26 mouse cellular contexts compared by ENCODE assay signal in the genomic region with DNA sequence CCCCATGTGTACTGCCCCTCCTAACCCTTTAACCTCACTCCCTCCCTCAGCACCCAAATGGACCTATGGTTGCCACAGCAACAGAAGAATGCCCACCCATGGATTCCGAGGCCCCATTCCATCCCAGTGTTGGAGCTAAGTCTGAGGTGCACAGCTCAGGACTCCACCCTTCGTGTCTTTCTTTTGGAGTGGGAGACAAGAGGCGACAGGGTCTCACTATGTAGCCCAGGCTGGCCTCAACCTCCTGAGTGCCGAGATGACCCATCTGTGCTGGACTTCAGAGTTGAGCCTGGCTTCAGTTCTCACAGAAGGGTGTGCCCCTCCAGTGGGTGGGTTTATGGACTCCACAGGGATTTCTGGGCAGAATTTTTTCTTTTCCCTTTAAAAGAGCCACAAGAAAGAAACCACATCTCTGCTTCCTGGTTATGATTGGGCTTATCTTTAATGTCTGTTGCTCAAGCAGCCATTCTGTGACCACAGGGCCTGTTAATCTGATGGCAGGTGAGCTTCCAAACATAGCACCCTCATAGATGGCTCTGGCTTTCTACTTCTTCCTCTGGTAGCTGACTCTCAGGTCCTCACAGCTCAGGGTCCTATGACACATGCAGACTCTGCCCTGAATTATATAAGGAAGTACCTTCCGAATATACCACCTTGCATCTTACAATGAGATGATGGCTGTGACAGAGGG. TPM values are rescaled to one million over a fixed set of nuclear protein-coding genes. Genes with fewer than 3 reads are reported as not detected.
DNase-seq lines count a peak whose midpoint lies in the region; ATAC-seq and TF ChIP-seq lines count a peak whose summit lies in the region.
"Had no signal": no experiment of that assay in that cellular context is flagged by ENCODE, and none has a peak within 500 bp of the region (broad histone marks: within the 10 kb centered on the region; RNA-seq: fewer than 3 reads in every experiment).

A gene (minus strand): TSS at position 271 of the 691 bp plus-strand sequence.

- H3K36me3 ChIP-seq in forebrain, embryonic 11.5 days (ENCODE audit: control insufficient read depth, insufficient read depth, low read length), result no peaks in the 10 kb centered on the region
- no peaks in the 10 kb centered on the region for H3K36me3 ChIP-seq in forebrain, embryonic 12.5 days (replicated peaks)
- no peaks in the 10 kb centered on the region; the same call in 1 of the 2 replicates for H3K36me3 ChIP-seq in midbrain, embryonic 11.5 days (ENCODE audit: control insufficient read depth, insufficient read depth, low read length)
- no peaks in the 10 kb centered on the region for H3K36me3 ChIP-seq in midbrain, postnatal 0 days (ENCODE audit: insufficient read depth, low read length)
- no peaks in the 10 kb centered on the region for H3K36me3 ChIP-seq in intestine, embryonic 15.5 days
- no peaks in the 10 kb centered on the region for H3K36me3 ChIP-seq in limb, embryonic 11.5 days (ENCODE audit: control insufficient read depth, insufficient read depth, low read length)
- H3K36me3 ChIP-seq: embryonic facial prominence, embryonic 12.5 days; G1E; heart, embryonic 15.5 days; hindbrain, embryonic 10.5 days; hindbrain, embryonic 15.5 days had no signal

- H3K4me3 ChIP-seq in forebrain, embryonic 11.5 days (ENCODE audit: low read depth, low read length), result no peak within 1 kb of the TSS
- no peak within 1 kb of the TSS for H3K4me3 ChIP-seq in forebrain, embryonic 12.5 days (replicated peaks)
- H3K4me3 ChIP-seq in midbrain, embryonic 11.5 days (ENCODE audit: low read depth, low read length), result no peak within 1 kb of the TSS
- H3K4me3 ChIP-seq in midbrain, postnatal 0 days (ENCODE audit: low read depth, low read length), result no peak within 1 kb of the TSS
- no peak within 1 kb of the TSS for H3K4me3 ChIP-seq in intestine, embryonic 15.5 days (replicated peaks)
- H3K4me3 ChIP-seq in limb, embryonic 11.5 days (ENCODE audit: low read depth, low read length), result no peak within 1 kb of the TSS
- H3K4me3 ChIP-seq: embryonic facial prominence, embryonic 12.5 days; forebrain, embryonic 13.5 days; heart, embryonic 15.5 days; hindbrain, embryonic 10.5 days; hindbrain, embryonic 15.5 days had no signal

- H3K4me2 ChIP-seq in forebrain, embryonic 11.5 days (ENCODE audit: low read depth, low read length, severe bottlenecking), result no peak within 1 kb of the TSS
- no peak within 1 kb of the TSS for H3K4me2 ChIP-seq in forebrain, embryonic 12.5 days
- no peak within 1 kb of the TSS for H3K4me2 ChIP-seq in midbrain, embryonic 11.5 days
- no peak within 1 kb of the TSS for H3K4me2 ChIP-seq in midbrain, postnatal 0 days (ENCODE audit: low read depth, low read length, poor library complexity, severe bottlenecking)
- no peak within 1 kb of the TSS for H3K4me2 ChIP-seq in intestine, embryonic 15.5 days (replicated peaks)
- H3K4me2 ChIP-seq in limb, embryonic 11.5 days (ENCODE audit: low read depth, severe bottlenecking), result no peak within 1 kb of the TSS
- H3K4me2 ChIP-seq: embryonic facial prominence, embryonic 12.5 days; forebrain, embryonic 13.5 days; heart, embryonic 11.5 days; heart, embryonic 15.5 days; hindbrain, embryonic 15.5 days had no signal

- WGBS in forebrain, embryonic 11.5 days, result 85% methylated on average over 5 of the region's 5 CpGs
- 89% methylated on average over 5 of the region's 5 CpGs for WGBS in forebrain, embryonic 12.5 days
- WGBS in midbrain, embryonic 11.5 days, result 77% methylated on average over 5 of the region's 5 CpGs
- WGBS in midbrain, postnatal 0 days, result 81% methylated on average over 5 of the region's 5 CpGs
- WGBS in intestine, embryonic 15.5 days, result 83% methylated on average over 5 of the region's 5 CpGs
- WGBS in limb, embryonic 11.5 days, result 87% methylated on average over 5 of the region's 5 CpGs

- no peak within 1 kb of the TSS for H3K9ac ChIP-seq in forebrain, embryonic 11.5 days (ENCODE audit: low read length)
- H3K9ac ChIP-seq in forebrain, embryonic 12.5 days, result no peak within 1 kb of the TSS
- H3K9ac ChIP-seq in midbrain, embryonic 11.5 days (ENCODE audit: low read length), result no peak within 1 kb of the TSS
- H3K9ac ChIP-seq in midbrain, postnatal 0 days (replicated peaks; ENCODE audit: low read length, poor library complexity, severe bottlenecking), result no peak within 1 kb of the TSS
- H3K9ac ChIP-seq in intestine, embryonic 15.5 days, result no peak within 1 kb of the TSS
- H3K9ac ChIP-seq in limb, embryonic 11.5 days (ENCODE audit: low read length), result 0 out of 2 replicates have a peak within 1 kb of the TSS, but pooled peaks have one; percentile 18
- H3K9ac ChIP-seq: embryonic facial prominence, embryonic 12.5 days; forebrain, embryonic 13.5 days; forebrain, postnatal 0 days; heart, embryonic 15.5 days; hindbrain, embryonic 15.5 days had no signal

- peak; percentile 31 for DNase-seq in forebrain, embryonic 11.5 days (ENCODE audit: low spot score)
- peak; percentile 51 for DNase-seq in midbrain, embryonic 11.5 days (ENCODE audit: low spot score, missing footprints)
- no peak for DNase-seq in midbrain, postnatal 0 days (ENCODE audit: low spot score)
- DNase-seq in limb, embryonic 11.5 days (ENCODE audit: low spot score), result no peak
- DNase-seq in thymus, postnatal 10 days (ENCODE audit: low spot score in 2 of 2), result no peak
- no peak for DNase-seq in lung, postnatal 25 days (ENCODE audit: low spot score)
- DNase-seq: adrenal gland, postnatal 10 days; B cell, adult 2 months; cerebellum, adult 11 months; cerebellum, adult 8-10 months; forebrain, postnatal 0 days; gastrocnemius, postnatal 14 days; heart, postnatal 14 days had no signal

- no peak for TF ChIP-seq CTCF in midbrain, postnatal 0 days (IDR thresholded peaks at IDR 0.05)

- no peaks in the 10 kb centered on the region for H3K27me3 ChIP-seq in forebrain, embryonic 11.5 days (ENCODE audit: control insufficient read depth, insufficient read depth, low read length)
- peaks cover 6% of the 10 kb centered on the region for H3K27me3 ChIP-seq in forebrain, embryonic 12.5 days
- no peaks in the 10 kb centered on the region for H3K27me3 ChIP-seq in midbrain, embryonic 11.5 days (ENCODE audit: control insufficient read depth, insufficient read depth, low read length)
- no peaks in the 10 kb centered on the region for H3K27me3 ChIP-seq in midbrain, postnatal 0 days (ENCODE audit: insufficient read depth, low read length)
- no peaks in the 10 kb centered on the region for H3K27me3 ChIP-seq in intestine, embryonic 15.5 days (replicated peaks)
- no peaks in the 10 kb centered on the region for H3K27me3 ChIP-seq in limb, embryonic 11.5 days (ENCODE audit: control insufficient read depth, insufficient read depth, low read length)
- H3K27me3 ChIP-seq: embryonic facial prominence, embryonic 12.5 days; forebrain, embryonic 13.5 days; heart, embryonic 15.5 days; hindbrain, embryonic 15.5 days had no signal

- no peaks in the 10 kb centered on the region for H3K9me3 ChIP-seq in forebrain, embryonic 11.5 days (ENCODE audit: control insufficient read depth, low read length)
- no peaks in the 10 kb centered on the region for H3K9me3 ChIP-seq in forebrain, embryonic 12.5 days
- no peaks in the 10 kb centered on the region for H3K9me3 ChIP-seq in midbrain, embryonic 11.5 days (ENCODE audit: control insufficient read depth, low read length)
- no peaks in the 10 kb centered on the region for H3K9me3 ChIP-seq in midbrain, postnatal 0 days (ENCODE audit: low read length)
- H3K9me3 ChIP-seq in intestine, embryonic 15.5 days, result no peaks in the 10 kb centered on the region
- no peaks in the 10 kb centered on the region for H3K9me3 ChIP-seq in limb, embryonic 11.5 days (ENCODE audit: control insufficient read depth, low read length)
- H3K9me3 ChIP-seq: embryonic facial prominence, embryonic 12.5 days; forebrain, embryonic 13.5 days; G1E; heart, embryonic 15.5 days; hindbrain, embryonic 10.5 days; hindbrain, embryonic 15.5 days had no signal

- H3K27ac ChIP-seq in forebrain, embryonic 11.5 days (ENCODE audit: low read depth, low read length), result no peak within 1 kb of the TSS
- no peak within 1 kb of the TSS for H3K27ac ChIP-seq in forebrain, embryonic 12.5 days
- H3K27ac ChIP-seq in midbrain, embryonic 11.5 days (ENCODE audit: low read depth, low read length), result no peak within 1 kb of the TSS
- no peak within 1 kb of the TSS for H3K27ac ChIP-seq in midbrain, postnatal 0 days (ENCODE audit: low read depth, low read length)
- no peak within 1 kb of the TSS for H3K27ac ChIP-seq in intestine, embryonic 15.5 days
- no peak within 1 kb of the TSS for H3K27ac ChIP-seq in limb, embryonic 11.5 days (replicated peaks; ENCODE audit: low read depth, low read length)
- H3K27ac ChIP-seq: embryonic facial prominence, embryonic 12.5 days; forebrain, embryonic 13.5 days; heart, embryonic 15.5 days; hindbrain, embryonic 10.5 days; hindbrain, embryonic 15.5 days had no signal

- no peak for ATAC-seq in forebrain, embryonic 11.5 days (replicated peaks; ENCODE audit: low FRiP score)
- no peak for ATAC-seq in forebrain, embryonic 12.5 days (ENCODE audit: low FRiP score)
- ATAC-seq in midbrain, embryonic 11.5 days (ENCODE audit: low FRiP score), result no peak
- no peak for ATAC-seq in midbrain, postnatal 0 days (ENCODE audit: low FRiP score)
- peak; percentile 50 for ATAC-seq in intestine, embryonic 15.5 days
- ATAC-seq in limb, embryonic 11.5 days (ENCODE audit: insufficient number of reproducible peaks, low FRiP score, low TSS enrichment, low read depth), result no peak
- ATAC-seq: CD4-positive, CD25-positive, alpha-beta regulatory T cell, adult 4 months; forebrain, embryonic 13.5 days; forebrain, postnatal 0 days had no signal

- H3K4me1 ChIP-seq in forebrain, embryonic 11.5 days (replicated peaks; ENCODE audit: control insufficient read depth, insufficient read depth, low read length), result no peaks in the 10 kb centered on the region
- no peaks in the 10 kb centered on the region for H3K4me1 ChIP-seq in forebrain, embryonic 12.5 days
- no peaks in the 10 kb centered on the region for H3K4me1 ChIP-seq in midbrain, embryonic 11.5 days (ENCODE audit: control insufficient read depth, insufficient read depth, low read length)
- H3K4me1 ChIP-seq in midbrain, postnatal 0 days (ENCODE audit: insufficient read depth, low read length), result no peaks in the 10 kb centered on the region
- no peaks in the 10 kb centered on the region for H3K4me1 ChIP-seq in intestine, embryonic 15.5 days (replicated peaks)
- no peaks in the 10 kb centered on the region for H3K4me1 ChIP-seq in limb, embryonic 11.5 days (ENCODE audit: control insufficient read depth, insufficient read depth, low read length)
- H3K4me1 ChIP-seq: embryonic facial prominence, embryonic 12.5 days; forebrain, embryonic 13.5 days; heart, embryonic 15.5 days; hindbrain, embryonic 10.5 days; hindbrain, embryonic 15.5 days had no signal

RNA-seq across cellular contexts. Expression of the gene that starts here (rescaled TPM):
- polyA plus RNA-seq in forebrain, embryonic 11.5 days (2014; fragmentation: Nextera tagmentation; extraction: Ambion mirVana), result not detected in 2 replicates
- not detected in 2 replicates for polyA plus RNA-seq in forebrain, embryonic 12.5 days (2016; fragmentation: Nextera tagmentation; extraction: Ambion mirVana)
- polyA plus RNA-seq in midbrain, embryonic 11.5 days (2014; fragmentation: Nextera tagmentation; extraction: Ambion mirVana), result not detected in 2 replicates
- not detected in 2 replicates for total RNA-seq in midbrain, postnatal 0 days (2014; rRNA removed)
- not detected in 2 replicates for polyA plus RNA-seq in midbrain, postnatal 0 days (2015; fragmentation: Nextera tagmentation; extraction: Ambion mirVana)
- not detected in 2 replicates for polyA plus RNA-seq in intestine, embryonic 15.5 days (2015; fragmentation: Nextera tagmentation; extraction: Ambion mirVana)
- not detected in 2 replicates for polyA plus RNA-seq in limb, embryonic 11.5 days (2014; fragmentation: Nextera tagmentation; extraction: Ambion mirVana)
- total RNA-seq: adrenal gland, postnatal 10 days; adrenal gland, postnatal 4 days; forebrain, postnatal 0 days; G1E; gastrocnemius, adult 18-20 months; gastrocnemius, postnatal 14 days; heart, postnatal 14 days had no signal
- polyA plus RNA-seq: brain, embryonic 14.5 days; CD4-positive, CD25-positive, alpha-beta regulatory T cell, adult 4 months; embryonic facial prominence, embryonic 12.5 days; forebrain, embryonic 13.5 days; forebrain, postnatal 0 days; G1E; heart, embryonic 11.5 days; heart, embryonic 15.5 days; hindbrain, embryonic 10.5 days; hindbrain, embryonic 15.5 days had no signal

Comparison
In these comparisons a context has a peak if more than half of its experiments do, and no peak if none do; other contexts are left out.
1. Peak in DNase-seq in forebrain, embryonic 11.5 days; RNA of the gene not detected or under 1 TPM.
2. Peak in DNase-seq in midbrain, embryonic 11.5 days; RNA of the gene not detected or under 1 TPM.
3. Peak in ATAC-seq in intestine, embryonic 15.5 days; RNA of the gene not detected or under 1 TPM.